Mouse (Mus musculus): ENCODE measurements around the gene Oaz2. TPM values are rescaled to one million over a fixed set of nuclear protein-coding genes. Genes with fewer than 3 reads are reported as not detected.

Oaz2 gene
- total RNA-seq (2015) (12.5 and 15.9 TPM in 2 replicates), total RNA-seq (2017) (40.2 and 43.9 TPM in 2 replicates)

GRCm38 (mm10) chr9:65667701-65668100 is at the start of gene Oaz2:
TSS of gene Oaz2 (plus strand) at chr9:65668001.
- no peak for ATAC-seq (ENCODE audit: poor library complexity, severe bottlenecking)

- no peak for ATAC-seq (ENCODE audit: poor library complexity, severe bottlenecking)
Observed at GRCm38 (mm10) chr9:65619311-65619710, 48.5 kb upstream of the Oaz2 start.

GRCm38 (mm10) chr9:65621196-65621595 is 46.6 kb upstream of the Oaz2 start:
- no peak for ATAC-seq (ENCODE audit: poor library complexity, severe bottlenecking)

- ATAC-seq (ENCODE audit: poor library complexity, severe bottlenecking): no peak
Observed at GRCm38 (mm10) chr9:65621666-65622065, 46.1 kb upstream of the Oaz2 start.

GRCm38 (mm10) chr9:65622826-65623225 is 45.0 kb upstream of the Oaz2 start:
- no peak for ATAC-seq (ENCODE audit: poor library complexity, severe bottlenecking)

GRCm38 (mm10) chr9:65624266-65624665 is 43.5 kb upstream of the Oaz2 start:
- no peak for ATAC-seq (ENCODE audit: poor library complexity, severe bottlenecking)

GRCm38 (mm10) chr9:65629025-65629766 is 38.6 kb upstream of the Oaz2 start, which contains the start of gene Rbpms2:
TSS of gene Rbpms2 (plus strand) at chr9:65629648.
- ATAC-seq (ENCODE audit: poor library complexity, severe bottlenecking): no peak; the same call in 1 of the 2 replicates

GRCm38 (mm10) chr9:65629767-65630630 is 37.8 kb upstream of the Oaz2 start:
- peak; percentile 65 for ATAC-seq (ENCODE audit: poor library complexity, severe bottlenecking)

GRCm38 (mm10) chr9:65630631-65631353 is 37.0 kb upstream of the Oaz2 start:
- ATAC-seq (ENCODE audit: poor library complexity, severe bottlenecking): 0 out of 2 replicates have a peak, but pooled peaks have one; percentile 14

- no peak for ATAC-seq (ENCODE audit: poor library complexity, severe bottlenecking)
Observed at GRCm38 (mm10) chr9:65631354-65632021, 36.3 kb upstream of the Oaz2 start.

- ATAC-seq (ENCODE audit: poor library complexity, severe bottlenecking): no peak
Observed at GRCm38 (mm10) chr9:65635766-65636165, 32.0 kb upstream of the Oaz2 start.

GRCm38 (mm10) chr9:65636926-65637325 is 30.9 kb upstream of the Oaz2 start:
- ATAC-seq (ENCODE audit: poor library complexity, severe bottlenecking): no peak

GRCm38 (mm10) chr9:65639065-65639464 is 28.7 kb upstream of the Oaz2 start:
- ATAC-seq (ENCODE audit: poor library complexity, severe bottlenecking): no peak

GRCm38 (mm10) chr9:65640838-65641410 is 26.9 kb upstream of the Oaz2 start:
- ATAC-seq (ENCODE audit: poor library complexity, severe bottlenecking): no peak

- ATAC-seq (ENCODE audit: poor library complexity, severe bottlenecking): no peak
Observed at GRCm38 (mm10) chr9:65641446-65642052, 26.3 kb upstream of the Oaz2 start.

GRCm38 (mm10) chr9:65642546-65642945 is 25.3 kb upstream of the Oaz2 start:
- ATAC-seq (ENCODE audit: poor library complexity, severe bottlenecking): no peak

- ATAC-seq (ENCODE audit: poor library complexity, severe bottlenecking): no peak
Observed at GRCm38 (mm10) chr9:65644960-65645359, 22.8 kb upstream of the Oaz2 start.

- no peak for ATAC-seq (ENCODE audit: poor library complexity, severe bottlenecking)
Observed at GRCm38 (mm10) chr9:65645984-65646383, 21.8 kb upstream of the Oaz2 start.

- no peak for ATAC-seq (ENCODE audit: poor library complexity, severe bottlenecking)
Observed at GRCm38 (mm10) chr9:65646782-65647181, 21.0 kb upstream of the Oaz2 start.

- no peak for ATAC-seq (ENCODE audit: poor library complexity, severe bottlenecking)
Observed at GRCm38 (mm10) chr9:65648730-65649129, 19.1 kb upstream of the Oaz2 start.

Measured in megakaryocyte, adult 5-6 weeks (primary cell).